Mouse (Mus musculus): ENCODE results near the gene Cdk4. TPM values are rescaled to one million over a fixed set of nuclear protein-coding genes. Genes with fewer than 3 reads are reported as not detected.

Gene Cdk4
- polyA plus RNA-seq (2016; fragmentation: Nextera tagmentation; extraction: Ambion mirVana) = 3,008 and 3,023 TPM in 2 replicates

- no peaks in the 10 kb centered on the region for H3K9me3 ChIP-seq
- peak within 1 kb of the TSS; percentile 100 for H3K27ac ChIP-seq (replicated peaks)
- under 1% methylated on average over 46 of the region's 46 CpGs for WGBS
- H3K4me3 ChIP-seq = peak within 1 kb of the TSS; percentile 93
- H3K36me3 ChIP-seq (replicated peaks) = peaks cover 41% of the 10 kb centered on the region
- peaks cover 62% of the 10 kb centered on the region for H3K4me1 ChIP-seq
- DNase-seq (ENCODE audit: low spot score) = peak; percentile 100
- H3K27me3 ChIP-seq (replicated peaks; ENCODE audit: low read depth, poor library complexity, severe bottlenecking) = peaks cover 39% of the 10 kb centered on the region
These were observed at the start of gene Cdk4 for GRCm38 (mm10) chr10:127063239-127063872. Gene Cdk4 (plus strand): TSS chr10:127063534.

GRCm38 (mm10) chr10:127016488-127016887 lies 46.8 kb upstream of the Cdk4 start:
- WGBS = 54% methylated on average over 5 of the region's 5 CpGs
- Histone ChIP-seq H3K4me1 (peaks cover 11% of the 10 kb centered on the region), H3K27me3 (replicated peaks; ENCODE audit: low read depth, poor library complexity, severe bottlenecking) (no peaks in the 10 kb centered on the region), H3K27ac (replicated peaks) (no peak overlapping the region), H3K9me3 (no peaks in the 10 kb centered on the region), H3K36me3 (replicated peaks) (peaks cover 2% of the 10 kb centered on the region), H3K4me3 (no peak overlapping the region)
- peak; percentile 54 for DNase-seq (ENCODE audit: low spot score)

- no peak overlapping the region for H3K27ac ChIP-seq (replicated peaks)
- no peaks in the 10 kb centered on the region for H3K27me3 ChIP-seq (replicated peaks; ENCODE audit: low read depth, poor library complexity, severe bottlenecking)
- H3K9me3 ChIP-seq = no peaks in the 10 kb centered on the region
- no peak overlapping the region for H3K4me3 ChIP-seq
- WGBS = 25% methylated on average over 2 of the region's 2 CpGs
- peaks cover 11% of the 10 kb centered on the region for H3K4me1 ChIP-seq
- DNase-seq (ENCODE audit: low spot score) = no peak
- peaks cover 8% of the 10 kb centered on the region for H3K36me3 ChIP-seq (replicated peaks)
These were observed 46.3 kb upstream of the Cdk4 start for GRCm38 (mm10) chr10:127017071-127017470.

- 84% methylated on average over 16 of the region's 16 CpGs for WGBS
- H3K36me3 ChIP-seq (replicated peaks) = peaks cover 21% of the 10 kb centered on the region
- DNase-seq (ENCODE audit: low spot score) = no peak
These were observed 44.9 kb upstream of the Cdk4 start for GRCm38 (mm10) chr10:127018422-127018821.

GRCm38 (mm10) chr10:127030336-127031296 lies 32.7 kb upstream of the Cdk4 start, which contains the start of gene Tsfm:
Gene Tsfm (minus strand): TSS chr10:127030840.
- H3K36me3 ChIP-seq (replicated peaks) = peaks cover 39% of the 10 kb centered on the region
- WGBS = 6% methylated on average over 56 of the region's 56 CpGs
- peak within 1 kb of the TSS; percentile 94 for H3K27ac ChIP-seq (replicated peaks)
- DNase-seq (ENCODE audit: low spot score) = peak; percentile 92
- H3K4me3 ChIP-seq = peak within 1 kb of the TSS; percentile 94
- no peaks in the 10 kb centered on the region for H3K9me3 ChIP-seq
- peaks cover 9% of the 10 kb centered on the region for H3K4me1 ChIP-seq
- H3K27me3 ChIP-seq (replicated peaks; ENCODE audit: low read depth, poor library complexity, severe bottlenecking) = no peaks in the 10 kb centered on the region; the same call in 1 of the 2 replicates

More at GRCm38 (mm10) chr10:127018422-127018821, 44.9 kb upstream of the Cdk4 start:
- H3K9me3 ChIP-seq = no peaks in the 10 kb centered on the region
- H3K27me3 ChIP-seq (replicated peaks; ENCODE audit: low read depth, poor library complexity, severe bottlenecking) = no peaks in the 10 kb centered on the region
- no peak overlapping the region for H3K4me3 ChIP-seq
- peaks cover 11% of the 10 kb centered on the region for H3K4me1 ChIP-seq
- no peak overlapping the region for H3K27ac ChIP-seq (replicated peaks)

- Histone ChIP-seq H3K27ac (replicated peaks) (no peak overlapping the region), H3K36me3 (replicated peaks) (peaks cover 12% of the 10 kb centered on the region), H3K4me3 (no peak overlapping the region), H3K9me3 (no peaks in the 10 kb centered on the region), H3K4me1 (peaks cover 9% of the 10 kb centered on the region), H3K27me3 (replicated peaks; ENCODE audit: low read depth, poor library complexity, severe bottlenecking) (no peaks in the 10 kb centered on the region; the same call in 1 of the 2 replicates)
- no peak for DNase-seq (ENCODE audit: low spot score)
- 81% methylated on average over 8 of the region's 8 CpGs for WGBS
These were observed 30.0 kb upstream of the Cdk4 start for GRCm38 (mm10) chr10:127033301-127033741.

GRCm38 (mm10) chr10:127036273-127036672 lies 27.1 kb upstream of the Cdk4 start:
- H3K36me3 ChIP-seq (replicated peaks) = no peaks in the 10 kb centered on the region
- no peak for DNase-seq (ENCODE audit: low spot score)
- 84% methylated on average over 12 of the region's 12 CpGs for WGBS

GRCm38 (mm10) chr10:127037641-127038040 lies 25.7 kb upstream of the Cdk4 start:
- Histone ChIP-seq H3K27ac (replicated peaks) (no peak overlapping the region), H3K4me3 (no peak overlapping the region), H3K27me3 (replicated peaks; ENCODE audit: low read depth, poor library complexity, severe bottlenecking) (peaks cover 19% of the 10 kb centered on the region), H3K9me3 (no peaks in the 10 kb centered on the region), H3K36me3 (replicated peaks) (no peaks in the 10 kb centered on the region), H3K4me1 (peaks cover 17% of the 10 kb centered on the region)
- DNase-seq (ENCODE audit: low spot score) = no peak
- 76% methylated on average over 12 of the region's 12 CpGs for WGBS

More at GRCm38 (mm10) chr10:127036273-127036672, 27.1 kb upstream of the Cdk4 start:
- H3K4me3 ChIP-seq = no peak overlapping the region
- no peaks in the 10 kb centered on the region for H3K9me3 ChIP-seq
- no peak overlapping the region for H3K27ac ChIP-seq (replicated peaks)
- peaks cover 19% of the 10 kb centered on the region for H3K27me3 ChIP-seq (replicated peaks; ENCODE audit: low read depth, poor library complexity, severe bottlenecking)
- peaks cover 9% of the 10 kb centered on the region; the same call in 1 of the 2 replicates for H3K4me1 ChIP-seq

- no peak for DNase-seq (ENCODE audit: low spot score)
These were observed 22.6 kb upstream of the Cdk4 start for GRCm38 (mm10) chr10:127040569-127041214.

GRCm38 (mm10) chr10:127041274-127041766 lies 22.0 kb upstream of the Cdk4 start, which contains the start of the genes Mettl1 and Eef1akmt3:
Gene Mettl1 (plus strand): TSS chr10:127041414.
Gene Eef1akmt3 (minus strand): TSS chr10:127041513.
- Histone ChIP-seq H3K4me1 (peaks cover 23% of the 10 kb centered on the region), H3K9me3 (no peaks in the 10 kb centered on the region), H3K36me3 (replicated peaks) (peaks cover 27% of the 10 kb centered on the region), H3K4me3 (peak within 1 kb of the TSS; percentile 93), H3K27me3 (replicated peaks; ENCODE audit: low read depth, poor library complexity, severe bottlenecking) (peaks cover 19% of the 10 kb centered on the region), H3K27ac (replicated peaks) (peak within 1 kb of the TSS; percentile 92)
- DNase-seq (ENCODE audit: low spot score) = peak; percentile 70
- under 1% methylated on average over 28 of the region's 28 CpGs for WGBS

More at GRCm38 (mm10) chr10:127040569-127041214, 22.6 kb upstream of the Cdk4 start:
- H3K4me1 ChIP-seq = peaks cover 23% of the 10 kb centered on the region
- H3K4me3 ChIP-seq = peak overlapping the region; percentile 93
- peaks cover 20% of the 10 kb centered on the region for H3K36me3 ChIP-seq (replicated peaks)
- 2% methylated on average over 20 of the region's 20 CpGs for WGBS
- peak overlapping the region; percentile 92 for H3K27ac ChIP-seq (replicated peaks)
- peaks cover 19% of the 10 kb centered on the region for H3K27me3 ChIP-seq (replicated peaks; ENCODE audit: low read depth, poor library complexity, severe bottlenecking)
- H3K9me3 ChIP-seq = no peaks in the 10 kb centered on the region

GRCm38 (mm10) chr10:127041774-127042338 lies 21.5 kb upstream of the Cdk4 start:
- Histone ChIP-seq H3K36me3 (replicated peaks) (peaks cover 28% of the 10 kb centered on the region), H3K4me3 (peak overlapping the region; percentile 93), H3K27me3 (replicated peaks; ENCODE audit: low read depth, poor library complexity, severe bottlenecking) (peaks cover 24% of the 10 kb centered on the region), H3K4me1 (peaks cover 23% of the 10 kb centered on the region), H3K9me3 (no peaks in the 10 kb centered on the region), H3K27ac (replicated peaks) (peak overlapping the region; percentile 92)
- DNase-seq (ENCODE audit: low spot score) = peak; percentile 94
- WGBS = under 1% methylated on average over 44 of the region's 44 CpGs
